Mouse (Mus musculus): ENCODE measurements around the gene Pacrg.

The Pacrg gene

GRCm38 (mm10) chr17:10456409-10456808 lies 383.7 kb downstream of the Pacrg start:
- in situ Hi-C loops (cut with MboI, MseI), result no loop called here

GRCm38 (mm10) chr17:10455961-10456360 lies 384.1 kb downstream of the Pacrg start:
- in situ Hi-C loops (cut with MboI, MseI), result no loop called here

- in situ Hi-C loops (cut with MboI, MseI), result no loop called here
These were observed 385.7 kb downstream of the Pacrg start for GRCm38 (mm10) chr17:10454406-10454805.

- in situ Hi-C loops (cut with MboI, MseI), result no loop called here
These were observed 387.3 kb downstream of the Pacrg start for GRCm38 (mm10) chr17:10452801-10453200.

- in situ Hi-C loops (cut with MboI, MseI), result no loop called here
These were observed 388.6 kb downstream of the Pacrg start for GRCm38 (mm10) chr17:10451306-10452077.

GRCm38 (mm10) chr17:10449800-10450299 lies 390.3 kb downstream of the Pacrg start:
- in situ Hi-C loops (cut with MboI, MseI), result no loop called here

- in situ Hi-C loops (cut with MboI, MseI), result no loop called here
These were observed 391.7 kb downstream of the Pacrg start for GRCm38 (mm10) chr17:10448417-10448816.

- in situ Hi-C loops (cut with MboI, MseI), result no loop called here
These were observed 398.5 kb downstream of the Pacrg start for GRCm38 (mm10) chr17:10441501-10442111.

GRCm38 (mm10) chr17:10440961-10441360 lies 399.1 kb downstream of the Pacrg start:
- in situ Hi-C loops (cut with MboI, MseI), result no loop called here

GRCm38 (mm10) chr17:10439815-10440214 lies 400.3 kb downstream of the Pacrg start:
- in situ Hi-C loops (cut with MboI, MseI), result no loop called here

- in situ Hi-C loops (cut with MboI, MseI), result no loop called here
These were observed 405.2 kb downstream of the Pacrg start for GRCm38 (mm10) chr17:10434867-10435266.

- in situ Hi-C loops (cut with MboI, MseI), result no loop called here
These were observed 407.5 kb downstream of the Pacrg start for GRCm38 (mm10) chr17:10432525-10433180.

GRCm38 (mm10) chr17:10431849-10432524 lies 408.1 kb downstream of the Pacrg start:
- in situ Hi-C loops (cut with MboI, MseI), result no loop called here

GRCm38 (mm10) chr17:10430831-10431230 lies 409.3 kb downstream of the Pacrg start:
- in situ Hi-C loops (cut with MboI, MseI), result no loop called here

GRCm38 (mm10) chr17:10429406-10429805 lies 410.7 kb downstream of the Pacrg start:
- in situ Hi-C loops (cut with MboI, MseI), result no loop called here

- in situ Hi-C loops (cut with MboI, MseI), result no loop called here
These were observed 414.8 kb downstream of the Pacrg start for GRCm38 (mm10) chr17:10425311-10425710.

GRCm38 (mm10) chr17:10417558-10418253 lies 422.4 kb downstream of the Pacrg start:
- in situ Hi-C loops (cut with MboI, MseI), result no loop called here

- in situ Hi-C loops (cut with MboI, MseI), result no loop called here
These were observed 423.1 kb downstream of the Pacrg start for GRCm38 (mm10) chr17:10416995-10417394.

- in situ Hi-C loops (cut with MboI, MseI), result no loop called here
These were observed 424.0 kb downstream of the Pacrg start for GRCm38 (mm10) chr17:10416101-10416500.

- in situ Hi-C loops (cut with MboI, MseI), result no loop called here
These were observed 425.7 kb downstream of the Pacrg start for GRCm38 (mm10) chr17:10414383-10414782.

GRCm38 (mm10) chr17:10413870-10414269 lies 426.2 kb downstream of the Pacrg start:
- in situ Hi-C loops (cut with MboI, MseI), result no loop called here
